Mouse (Mus musculus) megakaryocyte, embryonic 14.5 days (primary cell): Measurements from ENCODE around the gene Mical2. TPM values are rescaled to one million over a fixed set of nuclear protein-coding genes. Genes with fewer than 3 reads are reported as not detected.

Source experiments
- H3K27me3 ChIP-seq: replicated peaks from 2 replicates; pipeline ENCODE3; 2012; ENCODE audit warnings: inconsistent platforms
- H3K36me3 ChIP-seq: replicated peaks from 2 replicates; pipeline ENCODE3; 2012; ENCODE audit warnings: low read length, inconsistent platforms, mixed read lengths
- H3K4me1 ChIP-seq: 2 replicates; pipeline ENCODE4 v1.6.1; 2012; ENCODE audit warnings: inconsistent platforms
- H3K4me3 ChIP-seq: replicated peaks from 2 replicates; pipeline ENCODE3; 2012; ENCODE audit warnings: moderate library complexity, mild to moderate bottlenecking, inconsistent platforms
- H3K9me3 ChIP-seq: 2 replicates; pipeline ENCODE4 v1.6.1; 2012; ENCODE audit warnings: inconsistent platforms
- FLI1 ChIP-seq: IDR thresholded peaks from 2 replicates; pipeline ENCODE4 v1.6.1; 2012; ENCODE audit warnings: low read length, inconsistent platforms, mixed read lengths
- GATA1 ChIP-seq: IDR thresholded peaks from 3 replicates; pipeline ENCODE4 v1.6.1; 2012; ENCODE audit warnings: mixed read lengths, low read length, inconsistent platforms, borderline replicate concordance
- polyA plus RNA-seq: library from polyadenylated mRNA; stranded (reverse); fragments of >175 nt; gene quantifications from 2 replicates; pipeline ENCODE4 v1.2.3, GENCODE M21; 2012; ENCODE audit warnings: low replicate concordance; ENCODE audit not compliant: insufficient read depth

Mical2 gene
- polyA plus RNA-seq, 1 experiment, result 0.22 TPM

GRCm38 (mm10) chr7:112240748-112241147 lies 15.1 kb downstream of the Mical2 start:
- Histone ChIP-seq H3K27me3 (peaks cover 3% of the 10 kb centered on the region), H3K36me3 (no peaks in the 10 kb centered on the region), H3K9me3 (peaks cover 5% of the 10 kb centered on the region), H3K4me1 (peaks cover 8% of the 10 kb centered on the region), H3K4me3 (peak overlapping the region; percentile 16)
- TF ChIP-seq FLI1 (no peak), GATA1 (no peak)

GRCm38 (mm10) chr7:112241211-112241944 lies 15.7 kb downstream of the Mical2 start:
- no peak for TF ChIP-seq GATA1
- TF ChIP-seq FLI1, result no peak
- peaks cover 8% of the 10 kb centered on the region for H3K4me1 ChIP-seq
- no peak overlapping the region for H3K4me3 ChIP-seq
- H3K27me3 ChIP-seq, result peaks cover 3% of the 10 kb centered on the region
- no peaks in the 10 kb centered on the region for H3K36me3 ChIP-seq
- peaks cover 5% of the 10 kb centered on the region for H3K9me3 ChIP-seq

DNA sequence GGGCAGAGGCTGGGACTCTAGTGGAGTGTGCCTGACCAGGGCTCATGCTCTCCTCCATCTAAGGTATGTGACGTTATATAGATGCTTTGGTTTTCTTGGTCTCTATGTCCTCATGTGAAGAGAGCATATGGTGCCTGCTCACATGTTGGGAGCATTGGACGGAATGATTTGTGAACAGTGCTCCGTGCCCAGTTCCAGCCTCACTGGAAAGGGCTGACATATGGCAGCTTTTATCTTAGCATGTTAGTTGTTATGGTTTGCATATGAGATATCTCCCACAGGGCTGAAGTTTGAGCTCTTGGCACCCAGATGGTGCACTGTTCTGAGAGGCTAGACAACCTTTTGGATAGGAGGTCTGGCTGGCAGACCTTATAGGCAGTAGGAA lies 16.3 kb downstream of the Mical2 start:
- no peaks in the 10 kb centered on the region for H3K36me3 ChIP-seq
- no peak overlapping the region for H3K4me3 ChIP-seq
- peaks cover 8% of the 10 kb centered on the region for H3K4me1 ChIP-seq
- H3K27me3 ChIP-seq, result peaks cover 3% of the 10 kb centered on the region
- TF ChIP-seq FLI1 (no peak), GATA1 (no peak)
- H3K9me3 ChIP-seq, result peaks cover 5% of the 10 kb centered on the region

GRCm38 (mm10) chr7:112242587-112242986 lies 16.9 kb downstream of the Mical2 start:
- no peak for TF ChIP-seq FLI1
- no peak for TF ChIP-seq GATA1
- Histone ChIP-seq H3K27me3 (peaks cover 5% of the 10 kb centered on the region), H3K4me1 (peaks cover 8% of the 10 kb centered on the region), H3K36me3 (no peaks in the 10 kb centered on the region), H3K9me3 (peaks cover 5% of the 10 kb centered on the region), H3K4me3 (no peak overlapping the region)

GRCm38 (mm10) chr7:112244071-112244470 lies 18.4 kb downstream of the Mical2 start:
- peaks cover 5% of the 10 kb centered on the region for H3K9me3 ChIP-seq
- H3K36me3 ChIP-seq, result no peaks in the 10 kb centered on the region
- H3K4me1 ChIP-seq, result peaks cover 4% of the 10 kb centered on the region; the same call in 1 of the 2 replicates
- TF ChIP-seq GATA1 (no peak), FLI1 (no peak)
- no peak overlapping the region for H3K4me3 ChIP-seq
- H3K27me3 ChIP-seq, result peaks cover 5% of the 10 kb centered on the region

DNA sequence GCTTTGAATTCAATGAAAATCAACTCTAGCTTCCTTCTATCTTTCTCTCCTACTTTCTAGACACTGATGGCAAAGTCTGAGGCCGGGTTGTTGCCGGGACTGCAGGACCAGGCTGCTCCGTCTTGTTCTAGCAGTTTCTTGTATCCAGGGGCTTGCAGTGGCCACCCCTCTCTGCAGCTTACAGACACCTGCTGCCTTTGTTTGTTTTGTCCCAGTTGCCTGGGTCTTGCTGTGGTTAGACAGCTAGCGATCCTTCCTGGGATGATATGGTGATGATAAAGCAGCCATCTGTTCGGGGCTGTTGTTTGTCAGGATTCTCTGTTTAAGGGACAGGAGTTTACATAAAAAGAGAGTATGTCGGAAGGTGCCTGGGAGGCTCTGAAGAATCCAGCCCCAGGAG lies 19.0 kb downstream of the Mical2 start:
- no peak for TF ChIP-seq GATA1
- TF ChIP-seq FLI1, result no peak
- peaks cover 9% of the 10 kb centered on the region for H3K27me3 ChIP-seq
- peaks cover 4% of the 10 kb centered on the region; the same call in 1 of the 2 replicates for H3K4me1 ChIP-seq

DNA sequence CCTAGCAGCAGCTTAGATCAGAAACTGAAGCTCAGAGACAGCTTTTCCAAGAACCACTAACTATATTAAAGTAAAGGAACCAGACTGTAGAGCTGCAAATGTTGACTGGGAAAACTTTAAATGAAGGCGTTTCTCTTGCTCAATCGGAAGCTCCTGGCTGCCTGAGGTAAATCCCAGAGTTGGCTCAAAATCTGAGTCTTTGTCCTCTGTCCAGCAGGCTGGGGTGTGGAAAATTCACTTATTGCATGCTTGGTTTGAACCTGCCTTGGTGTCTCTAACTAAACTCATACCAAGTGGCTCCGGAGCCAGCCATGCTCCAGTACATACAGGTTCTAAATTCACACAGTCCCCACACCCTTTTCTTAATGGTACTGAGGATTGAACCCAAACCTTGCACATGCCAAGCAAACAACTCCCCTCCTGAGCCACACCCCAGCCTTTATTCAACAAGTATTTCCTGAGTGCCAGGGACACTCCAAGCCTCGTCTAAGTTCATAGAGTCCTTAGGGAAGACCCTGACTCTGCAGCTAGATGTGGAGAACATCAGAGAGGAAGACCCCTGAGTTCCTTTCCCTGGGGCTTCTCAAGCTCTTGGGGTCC lies 20.3 kb downstream of the Mical2 start:
- peaks cover 5% of the 10 kb centered on the region for H3K9me3 ChIP-seq
- no peak overlapping the region for H3K4me3 ChIP-seq
- peaks cover 9% of the 10 kb centered on the region for H3K27me3 ChIP-seq
- no peak for TF ChIP-seq FLI1
- no peak for TF ChIP-seq GATA1
- no peaks in the 10 kb centered on the region for H3K4me1 ChIP-seq
- H3K36me3 ChIP-seq, result no peaks in the 10 kb centered on the region

More for the DNA sequence above, 19.0 kb downstream of the Mical2 start:
- Histone ChIP-seq H3K36me3 (no peaks in the 10 kb centered on the region), H3K4me3 (no peak overlapping the region), H3K9me3 (peaks cover 5% of the 10 kb centered on the region)

GRCm38 (mm10) chr7:112246442-112246841 lies 20.8 kb downstream of the Mical2 start:
- H3K4me3 ChIP-seq, result no peak overlapping the region
- no peaks in the 10 kb centered on the region for H3K36me3 ChIP-seq
- H3K4me1 ChIP-seq, result no peaks in the 10 kb centered on the region
- H3K9me3 ChIP-seq, result peaks cover 5% of the 10 kb centered on the region
- TF ChIP-seq FLI1 (no peak), GATA1 (no peak)
- peaks cover 9% of the 10 kb centered on the region for H3K27me3 ChIP-seq

- Histone ChIP-seq H3K27me3 (peaks cover 13% of the 10 kb centered on the region), H3K4me3 (no peak overlapping the region), H3K36me3 (no peaks in the 10 kb centered on the region), H3K9me3 (no peaks in the 10 kb centered on the region), H3K4me1 (peaks cover 6% of the 10 kb centered on the region; the same call in 1 of the 2 replicates)
- TF ChIP-seq GATA1, result no peak
- no peak for TF ChIP-seq FLI1
Observed at GRCm38 (mm10) chr7:112247890-112248289, 22.2 kb downstream of the Mical2 start.

DNA sequence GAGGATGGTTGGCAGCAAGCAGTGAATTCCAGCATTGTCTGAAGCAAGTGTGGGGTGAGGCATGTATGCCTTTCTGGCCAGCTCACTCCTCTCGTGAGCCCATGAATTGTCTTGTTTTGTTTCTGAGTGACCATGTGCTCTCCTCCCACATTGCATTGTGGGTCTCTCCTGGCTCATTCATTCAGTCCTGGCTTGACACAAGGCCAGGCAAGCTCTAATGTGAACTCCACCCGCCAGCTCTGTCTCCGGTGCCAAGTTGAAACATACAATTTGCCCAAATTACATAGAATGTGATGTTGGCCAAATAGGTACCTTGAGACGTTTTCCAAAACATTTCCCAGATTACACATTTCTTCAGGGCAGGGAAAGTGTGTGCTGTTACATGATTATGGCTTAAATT lies 23.8 kb downstream of the Mical2 start:
- Histone ChIP-seq H3K4me1 (peaks cover 6% of the 10 kb centered on the region; the same call in 1 of the 2 replicates), H3K9me3 (no peaks in the 10 kb centered on the region), H3K27me3 (peaks cover 20% of the 10 kb centered on the region), H3K4me3 (no peak overlapping the region), H3K36me3 (no peaks in the 10 kb centered on the region)
- no peak for TF ChIP-seq GATA1
- TF ChIP-seq FLI1, result no peak
